Mouse (Mus musculus) spleen, adult 2 months (tissue): ENCODE measurements around the gene Hspa8.

ENCODE experiments used
- CTCF ChIP-seq: fragments of 200-500 bp; IDR thresholded peaks from 2 replicates; pipeline ENCODE4 v1.5.1; 2011; ENCODE audit warnings: mild to moderate bottlenecking, inconsistent platforms; ENCODE audit not compliant: insufficient read depth, insufficient read length, insufficient replicate concordance; ENCODE audit errors: extremely low read depth
- POLR2A ChIP-seq: fragments of 200-500 bp; IDR thresholded peaks from 2 replicates; pipeline ENCODE4 v1.6.1; 2011; ENCODE audit warnings: low read depth, low read length, inconsistent platforms

- TF ChIP-seq CTCF (no peak), POLR2A (no peak)
Observed at GRCm38 (mm10) chr9:40781726-40782581, 18.8 kb upstream of the Hspa8 start.
